ENCODE assay signal across 8 mouse cellular contexts in the genomic region with DNA sequence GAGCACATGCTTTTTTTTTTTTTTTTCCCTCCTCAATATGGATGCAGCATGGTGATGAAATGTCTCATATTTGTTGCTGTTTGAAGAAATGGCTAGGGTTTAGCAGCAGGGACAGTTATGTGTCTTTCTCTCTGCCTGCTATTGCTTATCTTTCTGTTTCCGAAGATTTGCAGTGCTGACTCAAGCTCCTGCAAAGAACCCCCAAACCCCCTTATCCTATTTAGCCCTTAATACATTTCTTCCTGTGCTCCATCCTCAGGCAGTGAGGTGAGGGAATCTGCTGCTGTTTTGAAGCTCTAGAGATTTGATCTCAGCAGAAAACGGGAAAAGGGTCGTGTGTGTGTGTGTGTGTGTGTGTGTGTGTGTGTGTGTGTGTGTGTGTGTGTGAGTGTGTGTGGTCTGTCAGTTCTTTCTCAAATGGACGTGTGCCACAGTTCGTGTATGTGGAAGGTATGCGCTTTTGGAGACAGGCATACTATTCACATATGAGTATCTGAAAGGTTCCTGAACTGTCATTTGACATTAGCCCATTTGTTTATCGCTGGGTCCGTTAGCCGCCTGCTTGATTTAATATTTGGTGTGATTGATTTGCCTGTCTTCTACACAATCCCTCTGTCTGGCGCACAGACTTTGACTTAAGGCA. TPM values are rescaled to one million over a fixed set of nuclear protein-coding genes. Genes with fewer than 3 reads are reported as not detected.
A peak's percentile ranks its signal among the peaks of the same experiment; 100 is the strongest.
DNase-seq lines count a peak whose midpoint lies in the region; ATAC-seq and TF ChIP-seq lines count a peak whose summit lies in the region.

No protein-coding gene starts in this region.

- H3K27me3 ChIP-seq in E14TG2a.4 (ENCODE audit: insufficient read depth, low read length): peaks cover 15% of the 10 kb centered on the region
- no peaks in the 10 kb centered on the region for H3K27me3 ChIP-seq in hindbrain, embryonic 14.5 days (ENCODE audit: control insufficient read depth, insufficient read depth, low read length)
- H3K27me3 ChIP-seq in liver, embryonic 16.5 days (ENCODE audit: control insufficient read depth, insufficient read depth, low read depth, low read length): peaks cover 2% of the 10 kb centered on the region

- peak overlapping the region; percentile 61 for H3K4me2 ChIP-seq in hindbrain, embryonic 14.5 days (replicated peaks)
- H3K4me2 ChIP-seq in liver, embryonic 16.5 days (ENCODE audit: low read depth, low read length): peak overlapping the region; percentile 34

- peak; percentile 37 for ATAC-seq in hindbrain, embryonic 14.5 days (ENCODE audit: low FRiP score)
- ATAC-seq in liver, embryonic 16.5 days (ENCODE audit: low read depth): no peak

- 4% methylated on average over 10 of the region's 10 CpGs for WGBS in hindbrain, embryonic 14.5 days
- 10% methylated on average over 10 of the region's 10 CpGs for WGBS in liver, embryonic 16.5 days (ENCODE audit: insufficient replicate concordance)

- H3K27ac ChIP-seq in hindbrain, embryonic 14.5 days: peak overlapping the region; percentile 98
- no peak overlapping the region for H3K27ac ChIP-seq in liver, embryonic 16.5 days (ENCODE audit: low read length)

- no peak for TF ChIP-seq CTCF in E14TG2a.4 (conservative IDR thresholded peaks at IDR 0.05; ENCODE audit: low read length)

- no peaks in the 10 kb centered on the region for H3K36me3 ChIP-seq in E14TG2a.4 (ENCODE audit: insufficient read depth, low read length)
- H3K36me3 ChIP-seq in hindbrain, embryonic 14.5 days (replicated peaks; ENCODE audit: control insufficient read depth, insufficient read depth): no peaks in the 10 kb centered on the region
- no peaks in the 10 kb centered on the region for H3K36me3 ChIP-seq in liver, embryonic 16.5 days (ENCODE audit: control insufficient read depth, insufficient read depth)

- H3K9ac ChIP-seq in hindbrain, embryonic 14.5 days: peak overlapping the region; percentile 86
- no peak overlapping the region for H3K9ac ChIP-seq in liver, embryonic 16.5 days (ENCODE audit: low read depth, low read length)

- peak; percentile 44 for DNase-seq in cerebellum, adult 9-10 months
- DNase-seq in cerebellum, adult 9-11 months: no peak
- peak; percentile 56 for DNase-seq in hindbrain, embryonic 14.5 days (ENCODE audit: low spot score)
- no peak for DNase-seq in yolk sac, embryonic 10.5 days (ENCODE audit: low spot score)
- no peak for DNase-seq in lung, postnatal 10 days
- no peak for DNase-seq in lung, postnatal 36 days

- peaks cover 10% of the 10 kb centered on the region; the same call in 1 of the 2 replicates for H3K4me1 ChIP-seq in E14TG2a.4 (replicated peaks; ENCODE audit: low read depth, low read length)
- no peaks in the 10 kb centered on the region for H3K4me1 ChIP-seq in hindbrain, embryonic 14.5 days (replicated peaks; ENCODE audit: control insufficient read depth, insufficient read depth, low read length)
- H3K4me1 ChIP-seq in liver, embryonic 16.5 days (ENCODE audit: control insufficient read depth, low read depth, low read length): no peaks in the 10 kb centered on the region

- H3K4me3 ChIP-seq in E14TG2a.4 (replicated peaks; ENCODE audit: low read length): peak overlapping the region; percentile 60
- peak overlapping the region; percentile 53 for H3K4me3 ChIP-seq in hindbrain, embryonic 14.5 days (replicated peaks; ENCODE audit: low read length)
- no peak overlapping the region for H3K4me3 ChIP-seq in liver, embryonic 16.5 days (ENCODE audit: low read depth, low read length)

- H3K9me3 ChIP-seq in E14TG2a.4 (ENCODE audit: low read length): no peaks in the 10 kb centered on the region
- H3K9me3 ChIP-seq in hindbrain, embryonic 14.5 days (ENCODE audit: control insufficient read depth, low read length): no peaks in the 10 kb centered on the region
- no peaks in the 10 kb centered on the region for H3K9me3 ChIP-seq in liver, embryonic 16.5 days (replicated peaks; ENCODE audit: control insufficient read depth, low read length)

RNA-seq across cellular contexts. Expression of a gene that starts 0.7 kb away (rescaled TPM):
- 34.0 and 37.5 TPM in 2 replicates for polyA plus RNA-seq in hindbrain, embryonic 14.5 days (2014; fragmentation: Nextera tagmentation; extraction: Ambion mirVana)
- not detected in 2 replicates for polyA plus RNA-seq in liver, embryonic 16.5 days (2015; fragmentation: Nextera tagmentation; extraction: Ambion mirVana)

Comparison
In these comparisons a context has a peak if more than half of its experiments do, and no peak if none do; other contexts are left out.
1. DNase-seq: peak in cerebellum, adult 9-10 months (single experiment) and hindbrain, embryonic 14.5 days (single experiment); none in cerebellum, adult 9-11 months (single experiment), yolk sac, embryonic 10.5 days (single experiment), lung, postnatal 10 days (single experiment) and lung, postnatal 36 days (single experiment).
2. RNA of a gene that starts 0.7 kb away (polyA plus RNA-seq): 34.0 to 37.5 TPM in hindbrain, embryonic 14.5 days; not detected in liver, embryonic 16.5 days; every median in the first group is over 10 times any median in the second.